Mouse (Mus musculus): Measurements from ENCODE around the gene Map2k6. TPM values are rescaled to one million over a fixed set of nuclear protein-coding genes. Genes with fewer than 3 reads are reported as not detected.

The Map2k6 gene
- polyA plus RNA-seq, 1 experiment = 11.0 TPM

- H3K4me1 ChIP-seq (ENCODE audit: control insufficient read depth, insufficient read depth, low read length) = peaks cover 7% of the 10 kb centered on the region; the same call in 1 of the 2 replicates
- H3K4me3 ChIP-seq (ENCODE audit: insufficient read depth, low read length) = no peak overlapping the region
- TF ChIP-seq POLR2A (IDR thresholded peaks at IDR 0.05; ENCODE audit: extremely low read depth, insufficient read depth, low read length) = no peak
- TF ChIP-seq CTCF (IDR thresholded peaks at IDR 0.05; ENCODE audit: extremely low read depth, insufficient read depth, low read length) = no peak
- no peak overlapping the region for H3K27ac ChIP-seq (ENCODE audit: insufficient read depth, low read length)
Measured at GRCm38 (mm10) chr11:110426572-110427145, 27.7 kb downstream of the Map2k6 start.

GRCm38 (mm10) chr11:110427159-110427561 is 28.2 kb downstream of the Map2k6 start:
- Histone ChIP-seq H3K4me1 (ENCODE audit: control insufficient read depth, insufficient read depth, low read length) (peaks cover 7% of the 10 kb centered on the region; the same call in 1 of the 2 replicates), H3K27ac (ENCODE audit: insufficient read depth, low read length) (no peak overlapping the region), H3K4me3 (ENCODE audit: insufficient read depth, low read length) (no peak overlapping the region)
- no peak for TF ChIP-seq CTCF (IDR thresholded peaks at IDR 0.05; ENCODE audit: extremely low read depth, insufficient read depth, low read length)

GRCm38 (mm10) chr11:110428999-110429398 is 30.1 kb downstream of the Map2k6 start:
- peaks cover 7% of the 10 kb centered on the region for H3K4me1 ChIP-seq (ENCODE audit: control insufficient read depth, insufficient read depth, low read length)
- TF ChIP-seq POLR2A (IDR thresholded peaks at IDR 0.05; ENCODE audit: extremely low read depth, insufficient read depth, low read length) = no peak
- TF ChIP-seq CTCF (IDR thresholded peaks at IDR 0.05; ENCODE audit: extremely low read depth, insufficient read depth, low read length) = no peak
- H3K27ac ChIP-seq (ENCODE audit: insufficient read depth, low read length) = no peak overlapping the region
- H3K4me3 ChIP-seq (ENCODE audit: insufficient read depth, low read length) = no peak overlapping the region

GRCm38 (mm10) chr11:110429837-110430418 is 31.0 kb downstream of the Map2k6 start:
- Histone ChIP-seq H3K4me1 (ENCODE audit: control insufficient read depth, insufficient read depth, low read length) (peaks cover 7% of the 10 kb centered on the region), H3K4me3 (ENCODE audit: insufficient read depth, low read length) (no peak overlapping the region), H3K27ac (ENCODE audit: insufficient read depth, low read length) (no peak overlapping the region)
- TF ChIP-seq POLR2A (IDR thresholded peaks at IDR 0.05; ENCODE audit: extremely low read depth, insufficient read depth, low read length) (no peak), CTCF (IDR thresholded peaks at IDR 0.05; ENCODE audit: extremely low read depth, insufficient read depth, low read length) (no peak)

- no peak overlapping the region for H3K27ac ChIP-seq (ENCODE audit: insufficient read depth, low read length)
- no peaks in the 10 kb centered on the region; the same call in 1 of the 2 replicates for H3K4me1 ChIP-seq (ENCODE audit: control insufficient read depth, insufficient read depth, low read length)
- TF ChIP-seq CTCF (IDR thresholded peaks at IDR 0.05; ENCODE audit: extremely low read depth, insufficient read depth, low read length) (no peak), POLR2A (IDR thresholded peaks at IDR 0.05; ENCODE audit: extremely low read depth, insufficient read depth, low read length) (no peak)
- H3K4me3 ChIP-seq (ENCODE audit: insufficient read depth, low read length) = no peak overlapping the region
Measured at GRCm38 (mm10) chr11:110435839-110436556, 37.1 kb downstream of the Map2k6 start.

- no peak overlapping the region for H3K4me3 ChIP-seq (ENCODE audit: insufficient read depth, low read length)
- H3K4me1 ChIP-seq (ENCODE audit: control insufficient read depth, insufficient read depth, low read length) = no peaks in the 10 kb centered on the region; the same call in 1 of the 2 replicates
- TF ChIP-seq POLR2A (IDR thresholded peaks at IDR 0.05; ENCODE audit: extremely low read depth, insufficient read depth, low read length) (no peak), CTCF (IDR thresholded peaks at IDR 0.05; ENCODE audit: extremely low read depth, insufficient read depth, low read length) (no peak)
- no peak overlapping the region for H3K27ac ChIP-seq (ENCODE audit: insufficient read depth, low read length)
Measured at GRCm38 (mm10) chr11:110436998-110437397, 38.1 kb downstream of the Map2k6 start.

GRCm38 (mm10) chr11:110438135-110438534 is 39.2 kb downstream of the Map2k6 start:
- H3K4me1 ChIP-seq (ENCODE audit: control insufficient read depth, insufficient read depth, low read length) = no peaks in the 10 kb centered on the region; the same call in 1 of the 2 replicates
- TF ChIP-seq POLR2A (IDR thresholded peaks at IDR 0.05; ENCODE audit: extremely low read depth, insufficient read depth, low read length) = no peak
- no peak overlapping the region for H3K27ac ChIP-seq (ENCODE audit: insufficient read depth, low read length)
- H3K4me3 ChIP-seq (ENCODE audit: insufficient read depth, low read length) = no peak overlapping the region

- H3K4me3 ChIP-seq (ENCODE audit: insufficient read depth, low read length) = no peak overlapping the region
- H3K4me1 ChIP-seq (ENCODE audit: control insufficient read depth, insufficient read depth, low read length) = no peaks in the 10 kb centered on the region
- TF ChIP-seq POLR2A (IDR thresholded peaks at IDR 0.05; ENCODE audit: extremely low read depth, insufficient read depth, low read length) (no peak), CTCF (IDR thresholded peaks at IDR 0.05; ENCODE audit: extremely low read depth, insufficient read depth, low read length) (no peak)
- H3K27ac ChIP-seq (ENCODE audit: insufficient read depth, low read length) = no peak overlapping the region
Measured at GRCm38 (mm10) chr11:110438700-110439296, 39.9 kb downstream of the Map2k6 start.

GRCm38 (mm10) chr11:110439354-110439753 is 40.4 kb downstream of the Map2k6 start:
- Histone ChIP-seq H3K4me1 (ENCODE audit: control insufficient read depth, insufficient read depth, low read length) (no peaks in the 10 kb centered on the region), H3K4me3 (ENCODE audit: insufficient read depth, low read length) (no peak overlapping the region), H3K27ac (ENCODE audit: insufficient read depth, low read length) (no peak overlapping the region)
- TF ChIP-seq POLR2A (IDR thresholded peaks at IDR 0.05; ENCODE audit: extremely low read depth, insufficient read depth, low read length) (no peak), CTCF (IDR thresholded peaks at IDR 0.05; ENCODE audit: extremely low read depth, insufficient read depth, low read length) (no peak)
